ENCODE assay signal across 11 mouse cellular contexts in genomic region chr14:48608641-48609310, GRCm38 (mm10).
DNase-seq lines count a peak whose midpoint lies in the region; ATAC-seq lines count a peak whose summit lies in the region.
"Had no signal": no experiment of that assay in that cellular context is flagged by ENCODE, and none has a peak within 500 bp of the region (broad histone marks: within the 10 kb centered on the region; RNA-seq: fewer than 3 reads in every experiment).

No protein-coding gene starts in this region.

- H3K27me3 ChIP-seq in hindbrain, embryonic 11.5 days (ENCODE audit: control insufficient read depth, insufficient read depth, low read length), result no peaks in the 10 kb centered on the region
- no peaks in the 10 kb centered on the region for H3K27me3 ChIP-seq in hindbrain, embryonic 10.5 days (ENCODE audit: insufficient read depth, poor library complexity, severe bottlenecking)
- H3K27me3 ChIP-seq in forebrain, embryonic 13.5 days, result peaks cover 55% of the 10 kb centered on the region
- no peaks in the 10 kb centered on the region for H3K27me3 ChIP-seq in hindbrain, embryonic 16.5 days (replicated peaks; ENCODE audit: control insufficient read depth, insufficient read depth, low read length)
- H3K27me3 ChIP-seq in neural tube, embryonic 13.5 days, result no peaks in the 10 kb centered on the region
- H3K27me3 ChIP-seq: heart, embryonic 13.5 days; limb, embryonic 13.5 days had no signal

- H3K4me2 ChIP-seq in hindbrain, embryonic 11.5 days (replicated peaks; ENCODE audit: low read depth, low read length), result no peak overlapping the region
- peak overlapping the region; percentile 28; the same call in 1 of the 2 replicates for H3K4me2 ChIP-seq in forebrain, embryonic 13.5 days
- peak overlapping the region; percentile 37 for H3K4me2 ChIP-seq in hindbrain, embryonic 16.5 days (ENCODE audit: low read length)
- peak overlapping the region; percentile 21; the same call in 1 of the 2 replicates for H3K4me2 ChIP-seq in neural tube, embryonic 13.5 days
- H3K4me2 ChIP-seq: heart, embryonic 13.5 days; limb, embryonic 13.5 days; lung, embryonic 14.5 days had no signal

- no peaks in the 10 kb centered on the region for H3K36me3 ChIP-seq in hindbrain, embryonic 11.5 days (ENCODE audit: control insufficient read depth, insufficient read depth, low read length)
- H3K36me3 ChIP-seq in hindbrain, embryonic 10.5 days, result no peaks in the 10 kb centered on the region
- no peaks in the 10 kb centered on the region for H3K36me3 ChIP-seq in forebrain, embryonic 13.5 days (ENCODE audit: poor library complexity, severe bottlenecking)
- H3K36me3 ChIP-seq in hindbrain, embryonic 16.5 days (ENCODE audit: control insufficient read depth, insufficient read depth, low read length), result no peaks in the 10 kb centered on the region
- H3K36me3 ChIP-seq in neural tube, embryonic 13.5 days, result no peaks in the 10 kb centered on the region
- H3K36me3 ChIP-seq: heart, embryonic 13.5 days; limb, embryonic 13.5 days had no signal

- no peak overlapping the region for H3K27ac ChIP-seq in hindbrain, embryonic 11.5 days (ENCODE audit: low read depth, low read length)
- H3K27ac ChIP-seq in hindbrain, embryonic 10.5 days, result no peak overlapping the region
- no peak overlapping the region for H3K27ac ChIP-seq in forebrain, embryonic 13.5 days
- H3K27ac ChIP-seq in hindbrain, embryonic 16.5 days (ENCODE audit: low read depth, low read length), result no peak overlapping the region
- H3K27ac ChIP-seq in neural tube, embryonic 13.5 days (replicated peaks), result no peak overlapping the region
- H3K27ac ChIP-seq: heart, embryonic 13.5 days; limb, embryonic 13.5 days had no signal

- 80% methylated on average over 15 of the region's 15 CpGs for WGBS in hindbrain, embryonic 11.5 days
- 81% methylated on average over 15 of the region's 15 CpGs for WGBS in hindbrain, embryonic 10.5 days
- WGBS in forebrain, embryonic 13.5 days, result 50% methylated on average over 15 of the region's 15 CpGs
- WGBS in hindbrain, embryonic 16.5 days, result 59% methylated on average over 15 of the region's 15 CpGs
- WGBS in neural tube, embryonic 13.5 days, result 69% methylated on average over 15 of the region's 15 CpGs

- H3K4me3 ChIP-seq in hindbrain, embryonic 11.5 days (ENCODE audit: low read depth, low read length), result no peak overlapping the region
- H3K4me3 ChIP-seq in hindbrain, embryonic 10.5 days, result no peak overlapping the region
- H3K4me3 ChIP-seq in forebrain, embryonic 13.5 days, result no peak overlapping the region
- no peak overlapping the region for H3K4me3 ChIP-seq in hindbrain, embryonic 16.5 days (ENCODE audit: low read length)
- H3K4me3 ChIP-seq in neural tube, embryonic 13.5 days, result no peak overlapping the region
- H3K4me3 ChIP-seq: heart, embryonic 13.5 days; limb, embryonic 13.5 days had no signal

- no peaks in the 10 kb centered on the region for H3K4me1 ChIP-seq in hindbrain, embryonic 11.5 days (replicated peaks; ENCODE audit: control insufficient read depth, insufficient read depth, low read length)
- peaks cover 8% of the 10 kb centered on the region; the same call in 1 of the 2 replicates for H3K4me1 ChIP-seq in hindbrain, embryonic 10.5 days (replicated peaks)
- peaks cover 18% of the 10 kb centered on the region for H3K4me1 ChIP-seq in forebrain, embryonic 13.5 days
- 0 out of 2 replicates have a peak, but pooled peaks cover 2% of the 10 kb centered on the region for H3K4me1 ChIP-seq in hindbrain, embryonic 16.5 days (ENCODE audit: control insufficient read depth, insufficient read depth, low read depth, low read length)
- H3K4me1 ChIP-seq in neural tube, embryonic 13.5 days (replicated peaks), result peaks cover 16% of the 10 kb centered on the region
- H3K4me1 ChIP-seq: heart, embryonic 13.5 days; limb, embryonic 13.5 days had no signal

- H3K9ac ChIP-seq in hindbrain, embryonic 11.5 days (ENCODE audit: low read depth, low read length), result no peak overlapping the region
- no peak overlapping the region for H3K9ac ChIP-seq in forebrain, embryonic 13.5 days
- H3K9ac ChIP-seq in hindbrain, embryonic 16.5 days (ENCODE audit: low read depth, low read length), result no peak overlapping the region
- H3K9ac ChIP-seq in neural tube, embryonic 13.5 days, result no peak overlapping the region
- H3K9ac ChIP-seq: heart, embryonic 13.5 days; limb, embryonic 13.5 days; lung, embryonic 14.5 days had no signal

- ATAC-seq in hindbrain, embryonic 11.5 days (ENCODE audit: low FRiP score), result peak; percentile 65; the same call in 1 of the 2 replicates
- ATAC-seq in forebrain, embryonic 13.5 days, result peak; percentile 91
- peak; percentile 93 for ATAC-seq in hindbrain, embryonic 16.5 days
- peak; percentile 71; the same call in 1 of the 2 replicates for ATAC-seq in neural tube, embryonic 13.5 days (ENCODE audit: low read depth)
- ATAC-seq in granulocyte monocyte progenitor cell, adult 5-6 weeks (replicated peaks; ENCODE audit: poor library complexity, severe bottlenecking), result no peak

- no peak for DNase-seq in hindbrain, embryonic 11.5 days (ENCODE audit: low spot score)
- DNase-seq in hindbrain, embryonic 10.5 days (ENCODE audit: low spot score), result no peak
- no peak for DNase-seq in gastrocnemius, postnatal 10 days
- no peak for DNase-seq in frontal cortex, postnatal 10 days (ENCODE audit: low spot score in 2 of 2)
- DNase-seq: lung, embryonic 14.5 days had no signal

- no peaks in the 10 kb centered on the region for H3K9me3 ChIP-seq in hindbrain, embryonic 11.5 days (ENCODE audit: control insufficient read depth, low read length)
- no peaks in the 10 kb centered on the region for H3K9me3 ChIP-seq in hindbrain, embryonic 10.5 days
- H3K9me3 ChIP-seq in forebrain, embryonic 13.5 days (replicated peaks), result no peaks in the 10 kb centered on the region
- no peaks in the 10 kb centered on the region for H3K9me3 ChIP-seq in hindbrain, embryonic 16.5 days (ENCODE audit: control insufficient read depth, low read length)
- no peaks in the 10 kb centered on the region for H3K9me3 ChIP-seq in neural tube, embryonic 13.5 days
- H3K9me3 ChIP-seq: heart, embryonic 13.5 days; limb, embryonic 13.5 days had no signal
